Mouse (Mus musculus): ENCODE measurements around the gene Gpr108.

GRCm38 (mm10) chr17:57290671-57291055, 42.4 kb upstream of the Gpr108 start:
- TF ChIP-seq POLR2A (IDR thresholded peaks at IDR 0.05; ENCODE audit: low read depth, low read length) (no peak), CTCF (conservative IDR thresholded peaks at IDR 0.05; ENCODE audit: insufficient read depth, insufficient read length, low read depth, low read length) (no peak)
